Mouse (Mus musculus): ENCODE data around the gene Il3ra.

Gene Il3ra

DNA sequence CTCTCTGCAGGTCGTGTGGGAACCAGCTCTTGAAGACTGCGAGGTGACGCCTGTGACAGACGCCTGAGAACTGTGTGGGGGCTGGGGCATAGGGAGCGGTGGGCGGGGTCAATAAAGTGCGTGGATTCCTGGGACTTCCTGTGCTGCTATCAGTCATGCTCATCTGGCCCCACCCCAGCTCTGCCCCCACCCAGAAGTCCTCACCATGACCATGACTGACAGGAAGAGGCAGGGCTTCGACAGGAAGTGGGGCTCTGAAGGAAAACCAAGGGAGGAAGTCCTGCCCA, 9.2 kb downstream of the Il3ra start:
- no peak for DNase-seq

DNA sequence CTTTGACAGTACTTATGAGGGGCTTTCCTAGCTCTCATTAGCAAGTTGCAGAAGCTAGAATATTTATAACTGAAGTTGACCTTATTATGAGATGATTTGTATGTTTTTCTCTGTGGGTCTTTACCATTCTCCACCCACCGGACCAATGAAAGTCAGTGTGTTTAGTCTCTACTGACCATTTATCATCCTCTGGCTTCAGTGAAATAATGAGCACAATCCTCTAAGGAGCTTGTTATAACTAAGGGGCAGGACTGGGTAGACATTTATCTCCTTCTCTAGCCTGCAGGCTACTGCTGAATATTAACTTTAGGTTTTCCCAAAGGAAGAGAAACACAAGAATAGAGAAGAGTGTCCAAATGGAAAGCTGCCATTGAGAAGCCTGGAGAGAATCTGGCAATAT, 49.5 kb downstream of the Il3ra start:
- no peak for DNase-seq

DNA sequence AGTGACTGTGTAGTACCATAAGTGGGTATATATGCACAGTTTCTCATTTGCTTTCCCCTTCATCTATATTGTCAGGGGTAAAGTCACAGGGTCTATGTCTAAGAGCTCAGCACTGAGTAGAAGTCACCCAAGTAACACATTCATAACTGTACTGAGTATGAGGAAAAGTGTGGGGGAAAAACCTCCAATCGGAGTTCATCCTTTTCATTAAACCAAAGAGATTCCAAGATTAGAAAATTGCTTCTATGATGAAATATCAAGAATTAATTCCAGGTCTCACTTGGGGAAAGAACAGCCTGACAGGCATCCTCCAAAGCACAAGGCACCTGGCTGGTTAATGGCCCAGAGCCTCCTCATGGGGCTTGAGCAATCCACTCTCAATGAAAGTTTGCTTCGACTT, 54.9 kb downstream of the Il3ra start, which contains the start of gene Olfr721-ps1:
Olfr721-ps1 (plus strand) TSS at position 301 of the 400 bp plus-strand sequence.
- DNase-seq, result no peak

All from cerebellum, postnatal 25 days (tissue).